Mouse (Mus musculus): Measurements from ENCODE around the gene Letmd1.

DNA sequence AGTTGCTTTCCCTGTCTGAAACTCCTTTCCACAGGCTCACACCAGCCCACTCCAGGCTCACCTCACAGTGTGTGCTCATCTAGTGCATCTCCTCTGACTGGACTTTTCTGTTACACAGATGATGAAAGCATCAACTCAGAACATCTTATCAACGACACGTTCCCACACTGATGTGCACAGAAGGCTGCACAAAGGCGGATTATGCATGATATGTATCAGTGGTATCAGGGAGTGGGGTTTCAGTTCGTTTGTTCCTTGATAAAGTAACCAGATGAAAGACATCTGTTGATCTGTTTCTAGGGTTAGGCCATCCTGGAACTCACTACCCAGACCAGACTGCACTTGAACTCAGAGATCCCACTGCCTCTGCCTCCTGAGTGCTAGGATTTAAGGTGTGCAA is 44.6 kb downstream of the Letmd1 start:
- no peak for TF ChIP-seq GATA2 (IDR thresholded peaks at IDR 0.05; ENCODE audit: borderline replicate concordance, low read depth, low read length)
- TF ChIP-seq CTCF (IDR thresholded peaks at IDR 0.05; ENCODE audit: low read depth, low read length): no peak
- TF ChIP-seq TAL1 (conservative IDR thresholded peaks at IDR 0.05; ENCODE audit: low read depth, low read length): no peak
- TF ChIP-seq GATA1 (IDR thresholded peaks at IDR 0.05; ENCODE audit: borderline replicate concordance, low read length): no peak

All from G1E (cell line).